Mouse (Mus musculus) frontal cortex, postnatal 25 days (tissue): ENCODE results near the gene Snx21.
A peak's percentile ranks its signal among the peaks of the same experiment; 100 is the strongest.

Experiments used
- DNase-seq, 2 experiments: peaks; one replicate each; pipeline ENCODE4 v3.0.0; 2022; ENCODE audit warnings: low spot score in 2 of 2

Gene Snx21

GRCm38 (mm10) chr2:164785481-164786387 lies at the start of gene Snx21:
Snx21 (plus strand) TSS chr2:164785823.
- peak; percentile 63 to 73 for DNase-seq

- DNase-seq = no peak
Measured at GRCm38 (mm10) chr2:164737377-164738090, 48.1 kb upstream of the Snx21 start.

- no peak for DNase-seq
Measured at GRCm38 (mm10) chr2:164739876-164740275, 45.7 kb upstream of the Snx21 start.

- no peak for DNase-seq
Measured at GRCm38 (mm10) chr2:164744987-164745386, 40.6 kb upstream of the Snx21 start.

- peak; percentile 89 to 92 for DNase-seq
Measured at GRCm38 (mm10) chr2:164745843-164746479, 39.7 kb upstream of the Snx21 start, which contains the start of the genes Wfdc3 and Dnttip1. Wfdc3 (minus strand) TSS chr2:164745931. Dnttip1 (plus strand) TSS chr2:164745983.

- DNase-seq = no peak
Measured at GRCm38 (mm10) chr2:164746693-164747092, 38.9 kb upstream of the Snx21 start.

- no peak for DNase-seq
Measured at GRCm38 (mm10) chr2:164748191-164748590, 37.4 kb upstream of the Snx21 start.

GRCm38 (mm10) chr2:164748991-164749390 lies 36.6 kb upstream of the Snx21 start:
- DNase-seq = no peak

- no peak for DNase-seq
Measured at GRCm38 (mm10) chr2:164752454-164752853, 33.2 kb upstream of the Snx21 start.

- no peak for DNase-seq
Measured at GRCm38 (mm10) chr2:164754105-164754504, 31.5 kb upstream of the Snx21 start.

- no peak for DNase-seq
Measured at GRCm38 (mm10) chr2:164754800-164755199, 30.8 kb upstream of the Snx21 start.

GRCm38 (mm10) chr2:164757841-164758240 lies 27.8 kb upstream of the Snx21 start:
- no peak for DNase-seq

GRCm38 (mm10) chr2:164758692-164759091 lies 26.9 kb upstream of the Snx21 start:
- no peak for DNase-seq

- DNase-seq = no peak
Measured at GRCm38 (mm10) chr2:164760059-164760833, 25.4 kb upstream of the Snx21 start.

- DNase-seq = no peak
Measured at GRCm38 (mm10) chr2:164761502-164761901, 24.1 kb upstream of the Snx21 start.

GRCm38 (mm10) chr2:164761971-164762370 lies 23.7 kb upstream of the Snx21 start:
- no peak for DNase-seq

- no peak for DNase-seq
Measured at GRCm38 (mm10) chr2:164762593-164762992, 23.0 kb upstream of the Snx21 start.

GRCm38 (mm10) chr2:164765841-164766240 lies 19.8 kb upstream of the Snx21 start:
- no peak for DNase-seq

- DNase-seq = no peak
Measured at GRCm38 (mm10) chr2:164767812-164768540, 17.6 kb upstream of the Snx21 start.

GRCm38 (mm10) chr2:164769258-164770037 lies 16.2 kb upstream of the Snx21 start, which contains the start of gene Ube2c:
Ube2c (plus strand) TSS chr2:164769898.
- peak; percentile 96 to 98 for DNase-seq
